Mouse (Mus musculus) neutrophil, adult 5-6 weeks (primary cell): ENCODE results near the gene Abhd6. TPM values are rescaled to one million over a fixed set of nuclear protein-coding genes. Genes with fewer than 3 reads are reported as not detected.

Experiments used
- ATAC-seq: fragments of 151-379, 151-347 bp; 2 replicates; pipeline ENCODE4 v1.8.0; 2017; ENCODE audit warnings: mild to moderate bottlenecking, moderate TSS enrichment; ENCODE audit not compliant: insufficient number of reproducible peaks, poor library complexity, low FRiP score, severe bottlenecking; ENCODE audit errors: extremely low read depth
- total RNA-seq: library from RNA; stranded (forward); fragments of 200-1000 nt; gene quantifications from 2 replicates; pipeline ENCODE4 v1.2.3, GENCODE M21; 2017

Gene Abhd6
- total RNA-seq, 1 experiment from 2014 or later, result 7.2 TPM

GRCm38 (mm10) chr14:8095562-8095950 is 92.9 kb downstream of the Abhd6 start:
- ATAC-seq, result no peak

GRCm38 (mm10) chr14:8097978-8098686 is 95.4 kb downstream of the Abhd6 start, which contains the start of gene Pxk:
TSS of gene Pxk (plus strand) at chr14:8098211.
- ATAC-seq, result peak; percentile 87

GRCm38 (mm10) chr14:8098687-8098995 is 95.9 kb downstream of the Abhd6 start:
- no peak for ATAC-seq

GRCm38 (mm10) chr14:8099561-8100021 is 96.9 kb downstream of the Abhd6 start:
- ATAC-seq, result peak; percentile 74

DNA sequence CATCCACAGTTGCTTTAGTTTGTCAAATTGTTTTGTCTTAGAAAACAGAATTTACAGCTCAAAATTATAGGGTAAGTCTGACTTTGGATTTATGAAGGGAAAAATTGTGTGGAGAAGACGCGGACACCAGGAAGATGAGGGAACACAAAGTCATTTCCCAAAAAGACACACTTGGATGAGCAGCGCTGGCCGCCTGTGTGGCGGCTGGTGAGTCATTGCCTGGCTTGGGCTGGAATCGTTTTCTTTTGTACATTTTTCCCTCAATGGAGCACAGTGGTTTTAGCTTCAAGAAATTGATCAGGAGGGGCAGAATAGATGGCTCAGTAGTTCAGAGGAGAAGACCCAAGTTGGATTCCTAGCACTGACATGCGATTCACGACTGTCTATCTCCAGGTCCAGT is 99.2 kb downstream of the Abhd6 start:
- ATAC-seq, result no peak

- ATAC-seq, result no peak
These were observed 100.0 kb downstream of the Abhd6 start for GRCm38 (mm10) chr14:8102676-8103075.

Other genes starting within 250 kb of the Abhd6 start
- gene Gm26661, start 211.3 kb upstream of the Abhd6 start, total RNA-seq, result not detected in 2 replicates
- 9.0 and 9.3 TPM in 2 replicates for gene Flnb, start 184.9 kb upstream of the Abhd6 start, total RNA-seq
- not detected in 2 replicates for gene Gm45521, start 45.6 kb upstream of the Abhd6 start, total RNA-seq
- gene Dnase1l3, start 8.3 kb upstream of the Abhd6 start, total RNA-seq, result 0.74 and 1.3 TPM in 2 replicates
- 21.5 and 35.6 TPM in 2 replicates for gene Rpp14, start 77.5 kb downstream of the Abhd6 start, total RNA-seq
- gene Pxk, start 95.3 kb downstream of the Abhd6 start, total RNA-seq, result 196 and 202 TPM in 2 replicates
- 82.0 and 95.6 TPM in 2 replicates for gene Pdhb, start 170.1 kb downstream of the Abhd6 start, total RNA-seq
- 5.5 and 9.2 TPM in 2 replicates for gene Kctd6, start 211.2 kb downstream of the Abhd6 start, total RNA-seq